Mouse (Mus musculus) heart, postnatal 4 days (tissue): ENCODE data around the gene Glb1l. TPM values are rescaled to one million over a fixed set of nuclear protein-coding genes. Genes with fewer than 3 reads are reported as not detected.

Source experiments
- microRNA-seq, 2 experiments: library from miRNA; unstranded; fragments of <30 nt; microRNA quantifications; one replicate each; pipeline ENCODE4 v1.2.0; 2021 to 2022
- total RNA-seq, 2 experiments: library from RNA; stranded (reverse); gene quantifications; 2 replicates each; pipeline ENCODE4 v1.2.3; 2021

Glb1l gene
- total RNA-seq, 2 experiments from 2014 or later = 10.7 to 12.7 TPM

Small RNA genes lying within 50 kb of the gene (microRNA-seq; reads per million reads assigned to microRNA genes)
- 0 reads per million in 2 experiments for gene Gm27943

Other genes with a start within 250 kb of the Glb1l start
- 1 to 10 TPM; 2.3 to 3.1 TPM for gene Nhej1, start 85.6 kb downstream of the Glb1l start, total RNA-seq
- 1 to 10 TPM; 1.2 to 1.3 TPM for gene Slc23a3, start 76.9 kb downstream of the Glb1l start, total RNA-seq
- 10 to 100 TPM; 27.9 to 35.0 TPM for gene Cnppd1, start 68.1 kb downstream of the Glb1l start, total RNA-seq
- gene Retreg2, start 68.0 kb downstream of the Glb1l start, total RNA-seq = 10 to 100 TPM; 34.1 to 37.5 TPM
- 10 to 100 TPM; 17.3 to 20.6 TPM for gene Zfand2b, start 42.2 kb downstream of the Glb1l start, total RNA-seq
- gene Abcb6, start 30.4 kb downstream of the Glb1l start, total RNA-seq = 10 to 100 TPM; 20.0 to 24.1 TPM
- 10 to 100 TPM; 10.0 to 12.0 TPM for gene Ankzf1, start 18.7 kb downstream of the Glb1l start, total RNA-seq
- gene Atg9a, start 18.6 kb downstream of the Glb1l start, total RNA-seq = 10 to 100 TPM; 39.7 to 40.7 TPM
- 10 to 100 TPM; 65.6 to 67.0 TPM for gene Stk16, start within 50 bp of the Glb1l start, total RNA-seq
- 100 to 1,000 TPM; 371 to 462 TPM for gene Tuba4a, start 9.1 kb upstream of the Glb1l start, total RNA-seq
- gene A630095N17Rik, start 21.3 kb upstream of the Glb1l start, total RNA-seq = not detected
- gene Dnajb2, start 25.6 kb upstream of the Glb1l start, total RNA-seq = 10 to 100 TPM; 46.4 to 49.2 TPM
- gene Ptprn, start 53.7 kb upstream of the Glb1l start, total RNA-seq = under 1 TPM; 0.41 to 0.43 TPM
- not detected for gene Resp18, start 67.6 kb upstream of the Glb1l start, total RNA-seq
- 10 to 100 TPM; 89.5 to 89.8 TPM for gene Dnpep, start 107.2 kb upstream of the Glb1l start, total RNA-seq
- gene Des, start 149.5 kb upstream of the Glb1l start, total RNA-seq = 100 to 1,000 TPM; 742 to 747 TPM
- gene Speg, start 164.5 kb upstream of the Glb1l start, total RNA-seq = 100 to 1,000 TPM; 121 to 123 TPM
- 10 to 100 TPM; 41.1 to 41.4 TPM for gene Gmppa, start 225.1 kb upstream of the Glb1l start, total RNA-seq
- gene Asic4, start 239.6 kb upstream of the Glb1l start, total RNA-seq = not detected